Mouse (Mus musculus) mouse trophoblast stem cell (cell line): ENCODE data around the gene Pemt.

Experiments
- in situ Hi-C, 2 experiments: fragments of 300-500 bp; cut with MseI, MboI; formaldehyde crosslinking; loops; 2 replicates in 1 of 2; 3 replicates in 1 of 2; pipeline ENCODE4 v1.15.1; 2025

Gene Pemt

DNA sequence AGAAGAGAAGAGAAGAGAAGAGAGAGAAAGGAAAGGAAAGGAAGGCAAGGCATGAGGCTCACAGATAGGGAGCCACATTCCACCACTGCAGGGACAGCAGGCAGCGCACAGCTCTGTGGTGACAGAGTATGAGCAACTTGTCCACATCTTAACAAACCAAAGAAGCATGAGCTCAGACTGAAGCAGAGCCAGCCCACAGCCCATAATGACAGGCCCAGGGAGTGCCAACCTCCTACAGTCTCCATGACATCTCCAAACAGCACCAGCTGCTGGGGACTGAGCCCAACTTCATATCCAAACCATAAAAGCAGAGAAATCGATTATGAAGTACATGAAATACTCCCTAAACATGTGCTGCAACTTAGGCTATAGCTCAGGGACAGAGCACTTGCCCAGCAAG is 11.7 kb upstream of the Pemt start:
- in situ Hi-C loops, result no loop called here

DNA sequence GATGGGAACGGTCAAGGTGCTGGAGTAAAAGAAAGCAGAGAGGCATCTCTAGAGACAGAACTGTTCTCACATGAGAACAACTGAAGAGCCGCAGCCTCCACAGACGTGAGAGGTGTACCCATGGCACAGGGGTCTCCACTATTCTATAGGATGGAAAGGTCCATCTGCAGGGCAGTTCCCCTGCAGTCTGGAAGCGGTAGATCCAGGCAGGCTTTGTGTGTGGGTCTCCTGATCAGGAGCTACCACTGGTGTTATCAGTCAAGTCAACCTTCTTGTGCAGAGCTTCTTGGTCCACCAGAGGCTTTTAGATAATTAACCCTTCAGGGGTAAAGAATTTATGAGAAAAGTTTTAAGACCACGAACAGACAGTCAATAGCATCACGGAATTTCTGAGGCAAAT is 10.2 kb upstream of the Pemt start:
- in situ Hi-C loops, result no loop called here

DNA sequence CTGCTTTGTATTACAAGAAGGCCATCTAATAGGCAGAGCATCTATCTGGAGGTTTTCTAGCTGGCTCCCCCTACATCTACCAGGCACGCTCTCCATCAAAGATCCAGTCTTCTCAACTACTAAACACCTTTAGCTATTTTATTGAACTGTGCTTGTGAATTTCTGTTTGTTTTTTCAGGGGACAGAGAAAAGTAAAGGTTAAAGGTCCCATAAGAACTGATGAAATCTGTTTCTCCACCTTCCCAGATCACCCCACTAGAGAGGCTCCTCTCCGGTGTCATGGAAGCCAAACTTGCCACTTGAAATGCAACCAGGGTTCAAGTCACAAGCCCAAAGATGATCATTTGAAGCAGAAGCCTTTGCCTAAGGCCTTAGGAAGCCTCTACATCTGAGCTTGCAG is 2.6 kb upstream of the Pemt start:
- in situ Hi-C loops, result no loop called here

DNA sequence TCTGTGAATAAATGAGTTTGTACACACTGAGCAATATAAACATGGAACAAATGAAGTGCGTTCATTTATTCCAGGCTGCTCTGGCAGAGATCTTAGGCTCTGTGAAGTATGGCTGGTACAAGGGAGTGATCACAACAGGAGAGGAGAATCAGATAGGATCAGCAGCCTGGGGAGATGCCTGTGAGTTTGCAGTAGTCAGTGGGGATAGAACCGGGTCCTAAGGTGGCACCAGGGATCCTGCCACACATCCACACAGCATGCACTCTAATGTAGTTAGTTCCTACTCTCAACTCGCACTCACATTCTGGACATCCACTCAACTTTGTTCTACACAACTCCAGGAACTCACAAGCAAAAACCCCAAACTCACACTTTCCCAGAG is 622 bp downstream of the Pemt start:
- in situ Hi-C loops, result no loop called here

DNA sequence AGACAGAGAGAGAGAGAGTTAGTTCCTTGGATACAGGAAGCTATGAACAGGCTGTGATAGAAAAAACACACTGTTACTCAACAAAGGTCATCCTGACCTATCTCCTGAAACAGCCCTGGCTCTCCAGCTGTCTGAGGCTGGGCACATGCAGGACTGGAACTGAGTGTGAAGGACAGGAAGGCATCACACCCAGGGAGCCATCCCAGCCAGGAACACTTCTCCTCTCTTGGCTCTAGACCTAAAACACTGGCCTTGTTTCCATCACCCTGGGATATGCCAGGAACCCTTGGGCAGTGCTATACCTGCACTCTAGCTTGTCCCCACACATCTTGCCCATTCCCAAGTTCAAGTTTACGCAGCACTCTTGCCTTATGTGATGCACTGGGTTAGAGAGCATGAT is 1.5 kb downstream of the Pemt start:
- in situ Hi-C loops, result no loop called here

DNA sequence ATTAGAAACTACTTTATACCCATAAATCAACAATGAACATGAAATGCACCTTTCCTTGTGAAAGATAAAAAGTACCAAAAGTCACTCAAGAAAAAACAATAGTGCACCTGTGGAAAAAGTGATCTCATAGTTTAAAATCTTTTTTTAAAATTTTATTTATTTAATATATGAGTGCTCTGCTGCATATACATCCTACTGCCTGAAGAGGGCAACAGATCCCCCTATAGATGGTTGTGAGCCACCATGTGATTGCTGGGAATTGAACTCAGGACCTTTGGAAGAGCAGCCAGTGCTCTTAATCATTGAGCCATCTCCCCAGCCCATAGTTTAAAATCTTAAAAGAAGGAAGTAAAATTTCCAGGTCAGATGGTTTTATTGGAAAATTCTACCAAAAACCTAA is 4.0 kb downstream of the Pemt start:
- in situ Hi-C loops, result no loop called here

DNA sequence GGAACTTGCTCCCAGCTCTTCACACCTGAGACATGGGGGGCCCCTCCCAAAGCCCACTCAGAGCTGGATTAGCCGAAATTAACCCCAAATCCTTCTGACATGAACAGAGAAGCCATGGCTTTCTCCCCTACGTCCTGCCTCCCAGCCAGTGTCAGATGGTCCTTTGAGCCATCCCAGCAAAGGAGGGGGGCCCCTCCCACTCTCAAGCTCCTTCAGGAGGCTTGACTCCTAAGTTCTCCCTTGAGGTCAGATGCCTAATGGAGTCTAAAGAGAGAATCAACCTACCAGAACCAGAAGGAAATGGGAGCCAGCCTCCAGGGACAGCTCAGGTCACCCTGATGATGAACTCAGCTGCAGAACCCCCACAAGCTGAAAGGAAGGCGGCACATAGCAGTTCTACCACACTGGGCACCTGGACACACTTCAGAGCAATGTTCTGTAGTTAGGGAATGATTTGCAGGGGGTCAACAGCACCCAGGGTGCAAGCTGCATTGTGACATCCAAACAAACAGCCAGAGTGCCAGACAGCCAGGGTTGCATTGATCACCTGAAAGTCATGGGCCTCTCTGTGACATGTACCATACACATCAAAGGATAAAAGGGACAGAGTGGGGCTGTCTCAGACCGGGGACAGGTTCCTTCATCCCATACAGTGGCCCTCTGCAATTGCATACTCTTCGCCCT is 9.6 kb downstream of the Pemt start:
- in situ Hi-C loops, result no loop called here

DNA sequence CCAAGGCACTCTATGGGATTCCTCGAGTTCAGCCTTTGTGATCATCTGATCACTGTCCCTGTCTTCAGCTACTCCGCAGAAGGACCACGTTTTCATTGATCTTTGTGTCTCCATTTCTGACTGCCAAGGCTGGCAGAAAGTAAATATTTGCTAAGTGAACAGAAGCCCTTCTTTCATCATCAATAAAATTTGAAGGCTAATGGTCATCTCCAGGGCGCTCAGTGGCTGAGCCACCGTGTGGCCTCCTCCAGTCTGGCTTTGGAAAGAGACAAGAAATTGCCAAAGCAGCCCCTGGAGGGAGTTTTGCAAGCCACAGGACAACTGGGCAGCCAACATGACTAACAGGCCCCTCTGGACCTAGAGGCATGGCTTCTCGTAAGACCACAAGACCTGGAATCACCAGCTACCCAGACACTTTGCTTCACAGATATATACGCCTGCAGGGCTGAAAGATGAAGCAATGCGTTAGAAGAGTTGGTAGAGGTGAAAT is 11.3 kb downstream of the Pemt start:
- in situ Hi-C loops, result no loop called here

DNA sequence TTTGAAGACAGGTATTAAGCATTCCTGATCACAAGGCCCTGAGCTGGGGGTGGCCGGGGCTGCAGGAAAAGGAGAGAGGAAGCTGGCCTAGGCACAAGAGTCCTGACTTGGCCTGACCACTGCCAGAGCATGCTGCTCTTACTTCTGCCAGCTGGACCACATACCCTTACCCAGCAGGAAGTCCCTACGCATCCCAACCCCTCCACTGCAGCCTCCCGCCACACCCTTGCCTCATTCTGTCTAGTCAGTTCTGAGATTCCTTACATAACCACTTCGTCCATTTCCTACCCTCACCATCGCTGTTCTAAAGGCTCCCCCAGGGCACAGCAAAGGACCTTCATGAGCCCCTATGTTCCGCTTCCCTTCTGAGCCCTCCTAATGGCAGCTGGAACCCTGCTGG is 12.0 kb downstream of the Pemt start:
- in situ Hi-C loops, result no loop called here

DNA sequence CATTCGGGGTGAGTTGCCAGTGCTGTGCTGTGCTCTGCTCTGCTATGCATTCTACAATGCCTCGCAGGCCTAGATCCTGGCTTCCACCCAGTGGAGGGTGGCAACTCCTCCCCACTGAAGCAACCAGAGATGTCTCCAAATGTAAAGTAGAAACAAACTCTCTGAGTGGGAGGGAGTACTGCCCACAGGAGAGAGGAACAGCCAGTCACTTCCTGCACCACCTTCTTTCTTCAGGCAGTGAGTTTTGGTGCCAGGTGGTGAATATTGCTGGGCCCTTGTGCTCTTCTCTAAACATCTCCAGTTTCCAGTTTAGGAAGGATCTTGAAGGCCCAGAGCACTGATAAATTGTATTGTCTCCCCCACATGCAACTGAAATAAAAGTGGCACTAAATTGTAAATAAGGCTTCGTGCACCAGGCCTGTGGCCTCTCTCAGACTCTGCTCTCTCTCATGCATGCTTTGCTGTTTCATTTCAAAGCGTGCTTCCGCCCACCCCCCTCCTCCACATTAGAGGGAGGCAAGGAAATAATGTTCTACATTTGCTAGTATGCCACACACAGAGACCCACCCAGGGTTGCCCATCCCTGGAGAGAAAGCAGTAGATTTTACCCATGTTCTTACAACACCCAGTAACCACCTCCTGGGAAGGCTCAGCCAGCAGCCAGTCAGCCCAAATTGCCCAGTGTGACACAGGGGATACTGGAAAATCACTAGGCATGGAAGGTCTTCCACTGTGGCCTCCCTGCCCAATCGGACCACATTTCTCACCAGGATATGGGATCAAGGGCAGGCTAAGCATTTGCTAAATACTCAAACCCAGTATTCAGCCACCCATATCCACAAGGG is 13.5 kb downstream of the Pemt start:
- in situ Hi-C loops, result no loop called here

DNA sequence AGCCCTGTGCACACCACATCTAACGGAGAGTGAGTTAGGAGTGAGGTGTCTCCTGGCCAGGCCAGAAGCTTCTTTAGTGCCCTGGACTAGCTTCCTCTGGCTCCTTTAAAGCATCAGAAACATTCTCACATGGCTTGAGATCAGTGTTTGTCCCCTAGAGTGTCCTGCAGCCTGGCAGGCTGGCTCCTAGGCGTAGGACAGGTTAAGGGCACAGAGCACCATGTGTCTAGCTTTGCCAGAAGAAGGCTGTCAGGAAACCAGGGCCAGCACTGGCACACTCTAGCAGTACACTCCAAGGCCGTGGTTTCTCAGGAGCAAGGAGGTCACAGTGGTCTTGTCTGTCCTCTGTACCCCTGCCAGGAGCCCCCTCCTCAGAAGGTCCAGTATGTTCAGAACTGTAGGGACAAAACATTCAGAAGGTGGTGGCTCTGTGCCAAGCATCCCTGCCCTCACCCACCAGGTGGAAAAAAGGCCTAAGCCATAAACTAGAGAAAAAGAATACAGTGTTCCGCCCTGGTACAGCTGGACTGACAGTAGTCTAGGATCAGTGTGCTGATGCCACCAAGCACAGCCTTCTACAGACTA is 15.4 kb downstream of the Pemt start:
- in situ Hi-C loops, result no loop called here

DNA sequence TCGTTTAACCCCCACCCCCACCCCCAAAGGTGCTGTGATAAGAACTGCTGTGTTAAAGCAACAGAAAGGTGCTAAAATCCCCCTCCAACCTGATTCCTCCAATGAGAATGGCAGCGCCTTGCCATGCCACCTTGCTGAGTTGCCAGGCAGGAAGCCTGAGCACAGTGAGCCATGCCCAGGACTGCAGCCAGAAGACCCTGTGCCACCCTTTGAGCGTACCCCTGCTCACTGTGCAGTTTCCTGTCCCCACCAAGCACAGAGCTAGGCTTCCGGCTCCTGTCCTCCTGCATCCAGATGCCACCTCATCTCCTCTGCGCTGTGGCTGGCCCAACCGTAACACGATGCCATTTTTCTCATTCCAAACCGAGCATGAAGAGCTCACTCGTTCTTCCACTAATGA is 16.3 kb downstream of the Pemt start:
- in situ Hi-C loops, result loop anchor here in 1 of 2 experiments (5.0 kb wide), 1 partner anchor 153 kb away; no protein-coding TSS in a partner anchor

DNA sequence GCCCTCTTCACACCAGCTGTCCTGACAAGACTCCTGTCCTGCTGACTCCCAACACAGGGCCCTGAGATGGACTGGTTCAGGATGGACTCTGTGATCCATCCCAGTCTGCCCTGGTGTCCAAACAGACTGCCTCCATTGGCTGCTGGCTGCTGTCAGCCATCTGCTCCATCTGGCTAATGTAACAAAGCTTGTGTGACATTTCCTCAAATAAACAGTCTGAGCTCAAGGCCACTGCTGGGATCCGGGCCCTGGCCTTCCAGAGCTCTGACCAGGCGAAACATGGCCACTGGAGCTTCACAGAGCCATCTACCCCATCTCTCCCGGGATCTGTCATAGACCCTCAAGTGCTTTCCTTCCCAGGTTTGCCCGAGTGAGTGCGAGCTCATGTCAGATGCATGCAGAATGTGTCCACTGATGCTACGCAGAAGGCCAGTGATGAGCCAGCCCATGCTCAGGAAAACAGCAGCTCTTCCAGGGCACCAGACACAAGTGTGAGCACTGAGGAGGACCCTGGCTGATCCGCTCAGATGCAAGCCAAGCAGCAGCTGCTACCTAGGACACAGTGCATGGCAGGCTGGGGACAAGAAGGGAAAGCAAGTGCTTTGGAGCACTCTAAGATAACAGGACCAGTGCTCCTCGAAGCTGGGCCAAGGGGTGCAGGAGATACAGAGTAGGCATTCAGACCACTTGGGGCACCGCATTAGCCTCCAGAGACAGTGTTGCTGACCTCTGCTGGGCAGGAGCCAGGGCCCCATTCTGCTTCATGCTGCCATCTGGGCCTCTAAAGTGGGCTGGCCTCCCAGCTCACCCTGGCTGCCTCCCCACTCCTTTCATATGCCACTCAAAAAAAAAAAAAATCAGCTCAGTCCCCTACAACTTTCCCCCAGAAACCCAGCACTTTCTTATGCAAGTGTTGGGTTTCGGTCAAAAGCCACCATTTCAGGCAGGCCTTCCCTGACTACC is 18.1 kb downstream of the Pemt start:
- in situ Hi-C loops, result loop anchor here in 1 of 2 experiments (5.0 kb wide), 1 partner anchor 151 kb away; no protein-coding TSS in a partner anchor

DNA sequence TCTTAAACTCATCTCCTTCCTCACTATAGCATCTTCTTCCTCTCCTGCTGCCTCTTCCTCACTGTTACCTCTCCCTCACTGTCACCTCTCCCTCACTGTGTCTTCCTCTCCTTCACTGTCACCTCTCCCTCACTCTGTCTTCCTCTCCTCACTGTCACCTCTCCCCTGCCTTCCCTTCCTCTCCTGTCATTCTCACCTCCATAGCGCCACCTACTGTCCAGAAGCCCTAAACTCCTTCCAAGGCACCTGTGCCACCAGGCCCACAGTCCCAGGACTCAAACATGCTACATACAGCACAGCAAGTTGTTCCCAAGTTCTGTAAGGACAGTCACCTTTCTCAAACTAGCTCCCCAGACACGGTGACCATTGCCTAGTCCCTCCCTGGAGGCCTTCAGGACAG is 19.0 kb downstream of the Pemt start:
- in situ Hi-C loops, result loop anchor here in 1 of 2 experiments (5.0 kb wide), 1 partner anchor 150 kb away; no protein-coding TSS in a partner anchor

DNA sequence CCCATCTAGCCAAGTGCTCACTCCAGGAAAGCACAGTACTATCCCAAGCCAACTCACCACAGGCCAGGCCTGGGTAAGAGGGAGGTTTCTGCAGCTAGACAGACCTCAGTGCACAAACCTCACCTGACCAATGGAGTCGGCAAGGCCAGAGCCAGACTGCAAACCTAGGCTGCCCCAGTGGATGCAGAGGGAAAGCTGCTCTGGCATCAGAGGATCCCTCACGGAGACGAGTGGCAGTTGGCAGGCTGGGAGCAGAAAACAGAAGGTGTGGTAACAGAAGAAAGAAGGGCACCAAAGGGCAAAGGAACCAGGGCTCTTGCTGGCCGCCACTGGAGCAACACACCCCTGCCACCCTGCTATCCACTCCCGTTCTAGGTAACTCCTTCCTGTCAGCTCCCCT is 20.1 kb downstream of the Pemt start:
- in situ Hi-C loops, result loop anchor here in 1 of 2 experiments (5.0 kb wide), 1 partner anchor 149 kb away; no protein-coding TSS in a partner anchor

DNA sequence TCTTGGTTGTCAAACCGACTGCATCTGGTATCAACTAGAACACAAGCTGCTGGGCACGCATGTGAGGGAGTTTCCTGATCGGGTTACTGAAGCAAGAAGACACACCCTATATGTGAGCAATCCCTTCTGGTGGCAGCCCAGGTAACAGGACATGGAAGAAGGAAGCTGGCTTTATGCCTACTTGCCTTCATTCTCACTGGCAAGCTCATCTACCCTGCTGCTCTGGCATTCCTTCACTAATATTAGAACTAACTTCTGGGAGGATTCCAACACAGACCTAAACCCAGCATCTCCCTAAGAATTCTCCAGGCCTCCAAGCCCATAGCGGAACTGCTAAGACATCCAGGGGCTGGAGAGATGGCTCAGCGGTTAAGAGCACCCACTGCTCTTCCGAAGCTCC is 25.1 kb downstream of the Pemt start:
- in situ Hi-C loops, result no loop called here

DNA sequence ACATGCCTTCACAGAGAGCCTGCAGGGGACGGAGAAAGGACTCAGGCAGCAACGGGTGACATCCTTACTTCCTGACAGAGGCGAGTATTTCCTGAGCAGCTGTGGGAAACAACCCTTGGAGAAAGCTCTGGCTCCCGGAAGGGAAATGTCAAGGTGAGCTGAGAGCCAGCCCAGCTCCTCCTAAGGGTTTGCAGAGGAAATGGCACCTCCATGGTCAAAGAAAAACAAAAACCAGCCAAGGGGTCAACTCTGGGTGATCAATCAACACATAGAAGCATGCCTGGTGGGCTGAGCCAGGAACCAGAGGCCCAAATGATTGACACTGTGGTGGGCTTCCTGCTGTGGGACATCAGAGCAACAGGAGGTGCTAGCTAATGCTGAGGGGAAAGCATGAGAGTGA is 29.6 kb downstream of the Pemt start:
- in situ Hi-C loops, result no loop called here

DNA sequence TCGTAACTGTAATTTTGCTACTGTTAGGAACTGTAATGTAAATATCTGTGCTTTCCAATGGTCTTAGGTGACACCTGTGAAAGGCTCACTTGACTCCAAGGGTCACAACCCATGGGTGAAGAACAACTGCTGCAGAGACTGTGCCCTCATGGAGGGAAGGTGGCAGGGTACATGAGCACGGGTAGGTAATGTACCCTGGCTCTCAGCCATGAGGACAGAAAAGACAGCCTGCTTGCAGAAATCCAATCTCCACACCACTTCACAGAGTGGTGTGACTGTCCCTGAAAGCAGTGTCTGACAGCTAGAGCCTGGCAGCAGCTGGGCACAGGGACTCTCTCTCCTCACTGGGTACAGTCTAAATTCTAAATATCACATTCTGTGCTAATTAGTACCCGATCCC is 34.8 kb downstream of the Pemt start:
- in situ Hi-C loops, result no loop called here

DNA sequence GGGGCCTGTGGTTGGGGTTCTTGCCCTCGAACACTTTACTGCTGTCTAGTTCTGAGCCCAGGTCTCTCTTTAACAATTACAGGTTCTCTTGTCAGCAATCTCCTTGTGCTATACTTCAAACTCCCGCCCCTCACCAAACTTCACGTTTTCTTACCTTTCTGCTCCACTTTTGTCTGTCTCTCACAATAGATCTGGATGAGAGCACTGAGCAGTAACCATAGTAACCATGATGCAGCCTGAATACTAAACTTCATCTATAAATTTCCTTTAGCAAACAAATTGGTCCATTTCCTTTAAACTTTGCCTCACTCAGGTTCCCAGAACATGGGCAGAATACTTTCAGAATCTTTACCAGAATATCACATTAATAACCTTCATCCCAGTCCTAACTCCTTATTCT is 36.8 kb downstream of the Pemt start:
- in situ Hi-C loops, result no loop called here

DNA sequence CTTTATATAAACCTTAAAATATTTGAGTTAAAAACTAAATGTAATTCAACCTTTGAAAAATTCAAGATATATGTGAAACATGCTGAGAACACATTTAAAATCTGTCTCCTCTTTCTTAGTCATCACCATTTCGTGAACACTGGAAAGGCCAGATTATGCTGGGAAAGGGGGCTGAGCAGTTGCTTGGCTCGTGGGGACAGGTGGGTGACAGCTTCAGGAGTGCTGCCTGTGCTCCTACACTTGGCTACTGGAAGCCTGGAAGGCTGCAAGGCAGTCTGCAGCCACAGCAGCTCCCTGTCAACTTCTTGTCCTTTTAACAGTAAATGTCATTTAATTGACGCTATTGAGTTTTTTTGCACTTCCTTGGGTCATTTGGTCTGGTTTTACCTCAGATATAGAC is 40.4 kb downstream of the Pemt start:
- in situ Hi-C loops, result no loop called here

DNA sequence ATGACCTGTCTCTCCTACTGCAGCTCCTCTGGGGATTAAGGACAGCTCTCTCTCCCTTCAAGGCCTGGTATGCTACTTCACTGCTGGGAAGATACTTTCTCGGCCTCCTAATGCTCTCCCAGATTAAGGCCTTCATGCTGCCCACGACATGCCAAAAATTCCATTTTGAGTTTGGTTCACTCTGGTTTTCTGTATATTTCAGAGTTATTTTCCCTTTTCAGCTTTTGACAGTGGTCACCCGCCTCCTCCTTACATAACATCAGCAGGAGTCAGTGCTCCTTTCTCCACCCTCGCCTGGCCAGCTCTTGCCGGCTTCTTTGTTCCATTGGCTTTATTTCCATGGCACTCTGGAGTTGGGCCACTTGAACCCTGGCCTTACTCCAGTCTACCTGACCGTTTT is 41.6 kb downstream of the Pemt start:
- in situ Hi-C loops, result no loop called here
